Mouse (Mus musculus): ENCODE measurements around the gene Nxpe2.

Nxpe2 gene

GRCm38 (mm10) chr9:48298983-48299382 lies 54.3 kb downstream of the Nxpe2 start:
- DNase-seq (ENCODE audit: low read depth, low spot score) = no peak

GRCm38 (mm10) chr9:48294754-48295153 lies 58.5 kb downstream of the Nxpe2 start:
- DNase-seq (ENCODE audit: low read depth, low spot score) = no peak

- DNase-seq (ENCODE audit: low read depth, low spot score) = no peak
These were observed 63.0 kb downstream of the Nxpe2 start for GRCm38 (mm10) chr9:48290281-48290680.

GRCm38 (mm10) chr9:48284221-48284620 lies 69.0 kb downstream of the Nxpe2 start:
- no peak for DNase-seq (ENCODE audit: low read depth, low spot score)

- no peak for DNase-seq (ENCODE audit: low read depth, low spot score)
These were observed 76.4 kb downstream of the Nxpe2 start for GRCm38 (mm10) chr9:48276831-48277230.

Data from skeletal muscle tissue, adult 2 months (tissue).